Mouse (Mus musculus) ovary, postnatal 36 days (tissue): Measurements from ENCODE around the gene Slc28a2.
"Not testable (repeated sequence)": the region's sequence is repeated elsewhere in the genome, so short reads cannot be mapped to it uniquely, and the experiment has no call there.

Source experiments
- DNase-seq: peaks from one replicate; pipeline ENCODE4 v3.0.0; 2022; ENCODE audit warnings: low spot score, mixed read lengths

Slc28a2 gene

GRCm38 (mm10) chr2:122467351-122468013 lies 41.2 kb downstream of the Slc28a2 start:
- peak; percentile 94 for DNase-seq

GRCm38 (mm10) chr2:122469221-122469620 lies 42.9 kb downstream of the Slc28a2 start:
- no peak for DNase-seq

DNA sequence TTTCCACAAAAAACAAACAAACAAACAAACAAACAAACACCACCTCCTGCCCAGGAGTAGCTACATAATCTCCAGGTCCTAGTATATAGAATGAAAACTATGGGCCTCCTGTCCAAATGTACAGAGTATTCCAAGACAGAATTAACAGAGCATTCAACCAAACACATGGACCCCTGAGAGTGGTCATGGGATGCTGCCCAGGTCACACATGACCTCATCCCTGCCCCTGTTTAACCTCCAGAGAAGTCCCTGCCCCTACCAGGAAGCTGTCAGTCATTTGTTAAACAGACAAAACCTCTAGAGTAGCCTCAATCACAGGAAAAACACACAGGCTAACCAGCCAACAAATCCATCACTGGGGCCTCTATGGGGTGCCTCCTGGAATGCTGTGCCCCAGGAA lies 50.3 kb downstream of the Slc28a2 start:
- DNase-seq, result no peak

DNA sequence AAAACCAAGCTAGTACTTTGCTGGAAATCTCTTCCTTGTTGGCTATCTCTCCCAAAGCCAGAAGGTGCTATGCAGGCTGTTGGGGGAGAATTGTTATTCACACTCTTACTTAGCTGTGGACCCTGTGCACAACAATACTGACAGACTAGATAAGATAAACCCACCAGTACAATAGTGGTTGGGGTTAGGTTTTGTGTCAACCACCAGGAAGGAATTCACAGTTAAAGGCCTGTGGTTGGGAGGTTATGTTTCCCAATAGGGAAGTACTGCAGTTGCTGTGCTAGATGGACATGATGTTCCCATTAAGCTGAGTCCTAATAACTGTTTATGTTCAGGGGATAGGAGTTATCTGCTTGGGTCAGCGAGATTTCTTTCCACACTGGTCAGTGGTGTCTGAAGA lies 57.5 kb downstream of the Slc28a2 start:
- not testable (repeated sequence) for DNase-seq

GRCm38 (mm10) chr2:122484641-122485040 lies 58.4 kb downstream of the Slc28a2 start, which contains the start of gene Gm14085:
Gm14085 (plus strand) TSS chr2:122484941.
- no peak for DNase-seq

- not testable (repeated sequence) for DNase-seq
Measured at GRCm38 (mm10) chr2:122485654-122486053, 59.4 kb downstream of the Slc28a2 start.

DNA sequence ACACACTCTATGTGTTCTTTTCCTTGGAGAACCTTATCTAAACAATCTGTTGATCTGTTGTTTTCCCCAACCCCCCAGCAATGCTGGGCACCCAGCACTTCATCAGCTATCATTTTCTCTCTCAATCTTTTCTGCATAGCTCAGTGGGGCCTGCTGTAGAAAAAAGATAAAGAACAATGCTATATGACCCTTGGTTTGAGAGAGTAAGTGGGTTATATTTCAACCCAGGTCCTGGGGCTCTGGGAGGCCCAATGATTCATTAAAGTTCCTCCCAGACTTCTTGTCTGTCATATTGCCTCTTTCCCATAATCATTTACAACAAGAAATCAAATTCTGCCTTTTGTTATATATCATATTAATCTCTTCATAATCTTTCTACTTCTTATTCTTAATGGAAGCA lies 59.8 kb downstream of the Slc28a2 start:
- not testable (repeated sequence) for DNase-seq

DNA sequence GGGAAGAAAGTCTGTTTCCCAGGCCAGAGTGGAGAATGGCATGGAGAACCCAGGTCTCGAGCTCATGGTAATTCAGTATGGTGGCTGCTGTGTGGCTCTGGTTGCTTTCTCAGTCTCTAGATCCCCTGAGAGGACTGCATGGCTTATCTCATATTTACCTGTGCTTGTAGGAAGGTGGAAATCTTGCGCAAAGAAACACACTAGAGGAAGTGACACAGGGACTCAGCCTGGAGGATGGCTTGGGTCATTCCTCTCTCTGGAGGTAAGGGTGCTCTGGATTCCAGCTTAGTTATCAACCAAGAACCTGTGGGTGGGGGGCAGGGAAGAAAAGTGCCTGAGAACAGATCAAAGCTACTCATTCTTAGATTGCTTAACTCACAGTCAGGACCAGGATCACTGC lies 60.4 kb downstream of the Slc28a2 start:
- no peak for DNase-seq
